Mouse (Mus musculus) liver, embryonic 14 days (tissue): ENCODE results near the gene Rapgef3. TPM values are rescaled to one million over a fixed set of nuclear protein-coding genes. Genes with fewer than 3 reads are reported as not detected.

Source experiments
- polyA plus RNA-seq: library from polyadenylated mRNA; depleted of rRNA; stranded (reverse); fragments of >200 nt; gene quantifications from 2 replicates; pipeline ENCODE4 v1.2.3, GENCODE M21; 2012; rRNA removed

The Rapgef3 gene
- 1.9 and 2.3 TPM in 2 replicates for polyA plus RNA-seq

DNA sequence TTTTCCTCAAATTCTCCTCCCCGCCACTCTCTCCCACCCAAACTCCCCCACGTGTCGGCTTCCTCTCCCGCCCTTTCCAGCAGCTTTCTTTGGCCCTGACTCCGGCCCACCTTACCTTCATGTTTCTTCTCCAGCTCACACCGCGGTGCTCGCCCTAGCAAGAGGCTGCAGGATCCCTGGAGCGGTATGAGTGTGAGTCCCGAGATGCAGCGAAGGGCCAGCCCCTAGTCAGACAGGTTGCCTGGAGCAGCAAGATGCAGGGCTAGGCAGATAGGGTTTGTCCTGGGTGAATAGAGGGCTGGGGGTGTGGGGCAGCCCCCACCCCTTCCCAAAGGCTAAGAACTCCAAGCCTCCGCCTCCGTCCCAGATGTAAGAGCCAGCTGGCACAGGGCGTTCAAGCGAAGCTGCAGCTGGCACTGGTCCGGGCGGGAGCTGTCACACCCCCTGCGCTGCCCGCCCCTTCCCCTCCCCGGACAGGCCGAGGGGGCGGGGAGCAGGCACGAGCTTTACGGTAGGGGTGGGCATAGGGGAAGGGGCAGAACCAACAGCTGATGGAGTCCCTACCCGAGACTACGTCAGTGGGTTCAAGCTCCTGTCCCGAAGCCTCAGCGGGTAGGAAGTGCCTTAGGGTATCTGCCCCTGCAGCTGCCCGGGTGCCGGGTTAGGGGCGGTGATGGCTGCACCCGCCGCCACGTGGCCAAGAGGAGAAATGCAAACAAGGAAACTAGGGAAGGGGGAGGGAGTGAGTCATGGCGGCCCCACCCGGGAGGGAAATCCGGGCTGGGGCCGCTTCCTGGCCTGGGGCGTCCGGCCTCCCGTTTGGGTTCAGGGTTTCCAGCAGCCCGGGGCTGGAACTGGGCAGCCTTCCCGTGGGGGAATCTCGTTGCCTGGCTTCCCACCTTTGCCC, at the start of gene Rapgef3:
TSS of gene Rapgef3 (minus strand) at position 693 of the 907 bp plus-strand sequence.

DNA sequence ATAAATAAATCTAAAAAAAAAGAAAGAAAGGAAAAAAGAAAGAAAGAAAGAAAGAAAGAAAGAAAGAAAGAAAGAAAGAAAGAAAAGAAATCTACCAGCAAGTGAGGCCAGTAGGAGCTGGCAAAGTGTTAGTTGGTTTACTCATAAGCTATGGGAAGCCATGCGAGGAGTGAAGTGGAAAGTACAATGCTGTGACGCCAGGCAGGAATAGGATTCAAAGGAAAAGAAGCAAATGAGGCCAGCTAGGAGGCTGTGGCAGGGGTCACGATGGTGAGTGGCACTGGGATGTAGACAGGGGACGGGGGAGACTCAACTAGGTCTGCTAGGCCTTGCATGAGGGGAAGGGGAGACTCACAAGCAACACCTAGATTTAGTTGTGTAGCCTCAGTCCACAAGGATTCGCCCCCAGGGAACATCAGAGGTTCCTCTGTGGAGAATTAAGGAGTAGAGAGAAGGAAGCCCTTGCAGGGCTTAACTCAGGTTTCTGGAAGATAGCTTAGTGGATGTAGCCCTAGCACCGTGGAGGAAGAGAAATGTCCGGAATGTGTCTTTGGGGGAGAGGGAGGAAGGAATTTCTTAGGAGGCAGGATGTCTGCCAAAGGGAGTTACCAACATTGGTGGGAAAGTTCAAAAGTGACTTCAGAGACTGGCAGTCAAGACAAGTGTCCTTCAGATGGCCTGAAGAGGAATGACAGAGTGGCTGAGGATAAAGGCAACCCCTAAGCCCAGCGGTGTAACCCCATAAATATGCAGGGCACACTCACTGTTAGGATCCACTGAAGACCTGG, 10.7 kb upstream of the Rapgef3 start, which contains the start of gene Slc48a1:
TSS of gene Slc48a1 (plus strand) at position 210 of the 788 bp plus-strand sequence.

DNA sequence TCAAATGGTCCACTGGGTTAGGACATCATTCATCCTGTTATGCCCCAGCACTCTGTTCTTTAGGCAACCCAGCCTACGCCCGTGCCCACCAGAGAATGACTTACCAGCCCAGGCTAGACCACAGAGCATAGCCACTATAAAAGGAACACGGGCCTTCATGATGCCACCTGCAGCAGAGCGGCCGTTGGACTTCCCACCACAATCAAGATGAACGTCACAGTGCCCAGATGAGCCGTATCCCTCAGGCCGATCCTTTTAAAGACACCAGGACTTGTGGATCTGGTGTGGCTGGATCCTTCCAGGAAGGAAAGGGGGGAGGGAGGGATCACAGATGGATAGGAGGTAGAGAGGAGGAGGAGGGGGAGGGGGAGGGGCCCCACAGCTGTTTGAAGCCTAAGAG, 36.7 kb downstream of the Rapgef3 start, which contains the start of gene Endou:
TSS of gene Endou (minus strand) at position 229 of the 400 bp plus-strand sequence.

DNA sequence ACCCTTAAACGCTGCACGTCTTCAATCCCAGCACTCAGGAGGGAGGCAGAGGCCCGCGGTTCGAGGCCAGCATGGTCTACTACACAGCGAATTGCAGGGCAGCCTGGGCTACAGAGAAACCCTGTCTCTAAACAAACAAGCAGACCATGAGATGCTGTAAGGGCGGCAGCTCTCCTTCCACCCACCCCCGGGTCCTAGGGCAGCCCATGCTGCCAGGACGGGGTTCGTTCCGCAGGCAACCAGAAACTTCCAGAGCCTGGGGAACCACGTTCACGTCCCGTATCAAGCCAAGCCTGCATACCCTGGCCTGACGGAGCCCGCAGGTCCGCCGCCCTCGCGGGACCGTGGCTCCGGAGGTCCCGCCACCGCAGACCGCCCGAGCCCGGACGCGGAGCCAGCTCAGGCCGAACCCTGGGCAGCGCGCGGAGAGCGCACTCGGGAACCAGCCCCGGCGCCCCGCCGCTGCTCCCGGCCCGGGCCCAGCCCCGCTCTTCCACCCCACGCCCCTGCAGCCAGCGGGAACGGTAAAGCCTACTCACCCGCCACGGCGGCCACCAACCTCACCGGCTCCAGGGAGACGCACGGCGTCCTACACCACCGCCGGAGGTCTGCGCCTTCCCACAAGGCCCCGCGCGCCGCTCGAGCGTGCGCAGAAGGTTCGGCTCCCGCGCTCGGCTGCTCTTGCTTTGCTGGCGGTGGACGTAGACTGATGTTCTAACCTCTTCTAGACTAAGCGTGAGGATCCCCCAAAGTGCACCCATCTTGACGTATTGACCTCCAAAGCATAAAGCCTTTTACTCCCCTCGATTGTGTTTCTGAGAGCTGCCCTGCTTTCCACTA, 62.3 kb downstream of the Rapgef3 start, which contains the start of gene Rpap3:
TSS of gene Rpap3 (minus strand) at position 615 of the 840 bp plus-strand sequence.

Other genes with a start within 250 kb of the Rapgef3 start
- gene Rpap3, start 62.1 kb downstream of the Rapgef3 start, polyA plus RNA-seq: 8.0 and 8.3 TPM in 2 replicates
- 0.01 and 0.03 TPM in 2 replicates for gene Endou, start 36.6 kb downstream of the Rapgef3 start, polyA plus RNA-seq
- 29.0 and 36.7 TPM in 2 replicates for gene Slc48a1, start 10.5 kb upstream of the Rapgef3 start, polyA plus RNA-seq
- gene Hdac7, start 76.5 kb upstream of the Rapgef3 start, polyA plus RNA-seq: 8.0 and 8.1 TPM in 2 replicates
- 0.11 and 0.16 TPM in 2 replicates for gene Vdr, start 142.7 kb upstream of the Rapgef3 start, polyA plus RNA-seq
- gene Tmem106c, start 196.2 kb upstream of the Rapgef3 start, polyA plus RNA-seq: 9.4 and 10.8 TPM in 2 replicates
- gene Col2a1, start 236.7 kb upstream of the Rapgef3 start, polyA plus RNA-seq: 0.08 and 0.26 TPM in 2 replicates